Mouse (Mus musculus) cortical plate, adult 2 months (tissue): Measurements from ENCODE around the gene Stx7.

Experiments used
- CTCF ChIP-seq: fragments of 200-500 bp; IDR thresholded peaks from 2 replicates; pipeline ENCODE4 v1.5.1; 2011; ENCODE audit warnings: mild to moderate bottlenecking, control low read depth, low read length; ENCODE audit not compliant: insufficient read depth; ENCODE audit errors: extremely low read depth
- POLR2A ChIP-seq: fragments of 200-500 bp; IDR thresholded peaks from 2 replicates; pipeline ENCODE4 v1.6.1; 2011; ENCODE audit warnings: mild to moderate bottlenecking, low read length, control low read depth; ENCODE audit not compliant: insufficient read depth; ENCODE audit errors: extremely low read depth

GRCm38 (mm10) chr10:24200099-24200498 is 51.0 kb downstream of the Stx7 start:
- TF ChIP-seq CTCF (no peak), POLR2A (no peak)
